Mouse (Mus musculus): Measurements from ENCODE around the gene Ddi2.

GRCm38 (mm10) chr4:141632111-141632873 is 90.9 kb downstream of the Ddi2 start:
- TF ChIP-seq ZC3H11A (IDR thresholded peaks at IDR 0.05; ENCODE audit: borderline replicate concordance, low read depth, low read length) (no peak), CHD2 (IDR thresholded peaks at IDR 0.05; ENCODE audit: low read depth, low read length) (no peak), MAFK (IDR thresholded peaks at IDR 0.05; ENCODE audit: insufficient read depth, low read depth, low read length) (no peak), ZNF384 (IDR thresholded peaks at IDR 0.05; ENCODE audit: low read depth, low read length) (no peak), HCFC1 (IDR thresholded peaks at IDR 0.05; ENCODE audit: borderline replicate concordance, insufficient read depth, low read length) (no peak)

Data from ES-E14 (cell line).